Mouse (Mus musculus): ENCODE data around the gene Gyg. TPM values are rescaled to one million over a fixed set of nuclear protein-coding genes. Genes with fewer than 3 reads are reported as not detected.
"Not testable (repeated sequence)": the region's sequence is repeated elsewhere in the genome, so short reads cannot be mapped to it uniquely, and the experiment has no call there.

The Gyg gene
- polyA plus RNA-seq, 1 experiment from 2014 or later = 501 TPM

GRCm38 (mm10) chr3:20130456-20131349 is 24.4 kb downstream of the Gyg start:
- H3K9me3 ChIP-seq (replicated peaks) = no peaks in the 10 kb centered on the region
- WGBS = 52% methylated on average over 8 of the region's 8 CpGs
- H3K27me3 ChIP-seq = no peaks in the 10 kb centered on the region
- no peak overlapping the region for H3K4me3 ChIP-seq
- H3K9ac ChIP-seq = no peak overlapping the region
- H3K36me3 ChIP-seq = peaks cover 53% of the 10 kb centered on the region
- H3K4me2 ChIP-seq = peak overlapping the region; percentile 16; the same call in 1 of the 2 replicates
- H3K4me1 ChIP-seq (replicated peaks) = peaks cover 48% of the 10 kb centered on the region
- peak overlapping the region; percentile 88 for H3K27ac ChIP-seq
- ATAC-seq (replicated peaks; ENCODE audit: insufficient number of reproducible peaks, insufficient read depth, low FRiP score, low read depth) = peak; percentile 82

DNA sequence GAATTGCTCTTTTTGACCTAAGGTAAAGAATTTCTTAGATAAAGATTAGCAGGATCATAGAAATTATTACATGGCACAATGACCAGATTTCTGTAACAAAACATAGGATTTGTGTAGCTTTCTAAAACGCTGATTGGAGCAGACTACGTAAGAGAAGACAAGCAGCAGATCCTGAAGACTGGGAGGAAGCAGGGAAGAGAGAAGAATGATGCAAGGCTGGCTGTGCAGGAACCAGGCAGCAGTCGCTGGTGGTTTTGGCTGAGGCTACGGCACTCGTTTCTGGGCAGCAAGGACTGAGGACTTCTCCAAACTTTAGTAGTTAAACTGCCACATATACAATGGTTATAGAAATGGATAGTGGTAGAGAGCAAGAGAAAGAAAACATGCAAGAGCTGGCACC is 25.6 kb downstream of the Gyg start:
- 87% methylated on average over 5 of the region's 5 CpGs for whole genome bisulfite sequencing
- peaks cover 60% of the 10 kb centered on the region for H3K36me3 ChIP-seq
- no peak overlapping the region for H3K9ac ChIP-seq

DNA sequence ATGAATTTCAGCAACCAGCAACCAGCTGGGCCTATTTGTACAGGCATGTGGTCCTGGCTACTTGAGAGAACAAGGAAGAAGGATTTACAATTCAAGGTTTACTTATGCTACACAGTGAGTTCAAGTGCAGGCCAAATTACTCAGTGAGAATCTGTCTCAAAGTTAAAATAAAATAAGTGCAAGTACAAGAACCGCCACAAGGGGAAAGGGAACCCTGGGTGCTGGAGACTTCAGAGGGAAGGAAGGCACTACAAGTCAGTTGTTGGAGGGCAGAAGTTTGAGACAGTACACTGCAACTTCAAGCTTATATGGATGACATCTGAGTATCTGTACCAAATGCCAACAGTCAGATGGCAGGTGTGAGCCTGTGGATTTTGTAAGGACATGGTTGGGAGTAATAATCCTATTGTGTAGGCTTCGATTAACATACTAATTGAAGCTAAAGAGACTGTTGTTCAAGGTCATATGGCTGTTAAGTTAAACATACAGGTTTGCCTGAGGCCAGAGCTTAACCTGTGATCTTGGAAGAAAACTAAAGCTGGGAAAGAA is 28.0 kb downstream of the Gyg start:
- peaks cover 23% of the 10 kb centered on the region for H3K4me1 ChIP-seq (replicated peaks)
- H3K9ac ChIP-seq = no peak overlapping the region
- no peak overlapping the region for H3K4me2 ChIP-seq
- 0 out of 2 replicates have a peak overlapping the region, but pooled peaks have one; percentile 9 for H3K27ac ChIP-seq
- H3K9me3 ChIP-seq (replicated peaks) = no peaks in the 10 kb centered on the region
- 81% methylated on average over 2 of the region's 2 CpGs for WGBS
- no peaks in the 10 kb centered on the region for H3K27me3 ChIP-seq
- peaks cover 72% of the 10 kb centered on the region for H3K36me3 ChIP-seq
- no peak overlapping the region for H3K4me3 ChIP-seq
- no peak for ATAC-seq (replicated peaks; ENCODE audit: insufficient number of reproducible peaks, insufficient read depth, low FRiP score, low read depth)

More for the DNA sequence above, 25.6 kb downstream of the Gyg start:
- no peak for ATAC-seq (replicated peaks; ENCODE audit: insufficient number of reproducible peaks, insufficient read depth, low FRiP score, low read depth)
- Histone ChIP-seq H3K4me3 (no peak overlapping the region), H3K27me3 (no peaks in the 10 kb centered on the region), H3K9me3 (replicated peaks) (no peaks in the 10 kb centered on the region), H3K4me2 (no peak overlapping the region), H3K4me1 (replicated peaks) (peaks cover 43% of the 10 kb centered on the region), H3K27ac (0 out of 2 replicates have a peak overlapping the region, but pooled peaks have one; percentile 88)

DNA sequence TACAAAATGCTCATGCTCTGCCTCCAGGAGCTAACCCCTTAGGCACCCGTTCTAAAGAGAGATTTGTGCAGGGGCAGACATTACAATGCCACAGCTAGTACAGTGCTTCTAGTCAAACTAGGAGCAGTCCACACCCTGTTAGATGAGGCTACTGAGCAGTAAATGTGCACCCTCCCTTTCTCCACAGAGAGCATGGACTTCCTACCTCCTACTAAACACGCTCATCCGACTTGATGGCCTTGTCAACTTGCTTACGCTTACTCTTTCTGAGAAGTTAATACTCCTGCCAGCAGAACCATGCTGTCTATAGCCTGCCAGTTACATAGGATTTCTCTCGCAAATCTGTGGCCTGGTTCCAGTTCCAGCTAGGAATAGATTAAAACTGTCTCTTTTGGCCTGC is 29.5 kb downstream of the Gyg start:
- 82% methylated on average over 5 of the region's 5 CpGs for WGBS
- H3K4me2 ChIP-seq = no peak overlapping the region
- H3K27me3 ChIP-seq = no peaks in the 10 kb centered on the region
- peaks cover 76% of the 10 kb centered on the region for H3K36me3 ChIP-seq
- H3K9me3 ChIP-seq (replicated peaks) = no peaks in the 10 kb centered on the region
- no peak overlapping the region for H3K9ac ChIP-seq
- no peak for ATAC-seq (replicated peaks; ENCODE audit: insufficient number of reproducible peaks, insufficient read depth, low FRiP score, low read depth)
- H3K4me1 ChIP-seq (replicated peaks) = peaks cover 11% of the 10 kb centered on the region
- H3K4me3 ChIP-seq = no peak overlapping the region
- H3K27ac ChIP-seq = no peak overlapping the region

- ATAC-seq (replicated peaks; ENCODE audit: insufficient number of reproducible peaks, insufficient read depth, low FRiP score, low read depth); H3K9ac ChIP-seq: not testable (repeated sequence)
- H3K36me3 ChIP-seq = peaks cover 51% of the 10 kb centered on the region
Observed at GRCm38 (mm10) chr3:20121582-20121981, 33.5 kb downstream of the Gyg start.

GRCm38 (mm10) chr3:20119686-20120244 is 35.4 kb downstream of the Gyg start:
- Histone ChIP-seq H3K9ac (no peak overlapping the region), H3K4me3 (no peak overlapping the region), H3K27ac (no peak overlapping the region; the same call in 1 of the 2 replicates), H3K4me1 (replicated peaks) (no peaks in the 10 kb centered on the region), H3K27me3 (no peaks in the 10 kb centered on the region), H3K4me2 (no peak overlapping the region), H3K9me3 (replicated peaks) (no peaks in the 10 kb centered on the region), H3K36me3 (peaks cover 39% of the 10 kb centered on the region)
- ATAC-seq (replicated peaks; ENCODE audit: insufficient number of reproducible peaks, insufficient read depth, low FRiP score, low read depth) = no peak
- WGBS = 67% methylated on average over 4 of the region's 4 CpGs

More at GRCm38 (mm10) chr3:20121582-20121981, 33.5 kb downstream of the Gyg start:
- not testable (repeated sequence) for H3K4me3 ChIP-seq; H3K4me1 ChIP-seq (replicated peaks); H3K27ac ChIP-seq; H3K9me3 ChIP-seq (replicated peaks); H3K27me3 ChIP-seq; H3K4me2 ChIP-seq
- WGBS = 85% methylated on average over 5 of the region's 5 CpGs

GRCm38 (mm10) chr3:20119044-20119591 is 36.0 kb downstream of the Gyg start:
- H3K9ac ChIP-seq = no peak overlapping the region

DNA sequence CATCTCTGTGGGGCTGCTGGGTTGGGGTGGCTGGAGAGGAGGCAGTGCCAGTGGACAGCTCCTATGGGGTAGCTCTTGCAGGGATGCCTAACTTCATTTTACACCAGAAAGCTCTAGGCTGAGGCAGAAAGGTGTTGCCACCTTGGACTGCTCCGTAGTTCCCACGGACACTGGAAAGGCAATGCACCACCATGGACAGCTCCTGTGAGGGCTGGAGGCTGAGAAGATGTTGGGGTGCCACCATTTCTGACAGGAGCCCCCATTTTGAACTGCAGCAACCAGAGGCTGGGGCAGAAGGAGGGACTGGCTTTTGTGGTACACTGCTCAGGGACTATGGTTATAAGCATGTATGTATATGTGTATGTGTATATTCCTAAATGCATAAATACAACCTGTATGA is 43.2 kb downstream of the Gyg start:
- Histone ChIP-seq H3K4me3 (no peak overlapping the region), H3K27me3 (no peaks in the 10 kb centered on the region), H3K27ac (no peak overlapping the region), H3K4me1 (replicated peaks) (no peaks in the 10 kb centered on the region), H3K36me3 (peaks cover 29% of the 10 kb centered on the region), H3K9ac (no peak overlapping the region), H3K4me2 (no peak overlapping the region), H3K9me3 (replicated peaks) (no peaks in the 10 kb centered on the region)
- 89% methylated on average over 2 of the region's 2 CpGs for WGBS
- no peak for ATAC-seq (replicated peaks; ENCODE audit: insufficient number of reproducible peaks, insufficient read depth, low FRiP score, low read depth)

More at GRCm38 (mm10) chr3:20119044-20119591, 36.0 kb downstream of the Gyg start:
- no peak overlapping the region for H3K4me3 ChIP-seq
- H3K9me3 ChIP-seq (replicated peaks) = no peaks in the 10 kb centered on the region
- H3K27ac ChIP-seq = no peak overlapping the region; the same call in 1 of the 2 replicates
- ATAC-seq (replicated peaks; ENCODE audit: insufficient number of reproducible peaks, insufficient read depth, low FRiP score, low read depth) = no peak
- no peaks in the 10 kb centered on the region for H3K4me1 ChIP-seq (replicated peaks)
- no peaks in the 10 kb centered on the region for H3K27me3 ChIP-seq
- H3K4me2 ChIP-seq = no peak overlapping the region
- 73% methylated on average over 19 of the region's 19 CpGs for WGBS
- peaks cover 37% of the 10 kb centered on the region for H3K36me3 ChIP-seq

- no peaks in the 10 kb centered on the region for H3K4me1 ChIP-seq (replicated peaks)
- no peak overlapping the region for H3K4me2 ChIP-seq
- H3K36me3 ChIP-seq = peaks cover 25% of the 10 kb centered on the region
- H3K4me3 ChIP-seq = no peak overlapping the region
- 90% methylated on average over 5 of the region's 5 CpGs for WGBS
- H3K27me3 ChIP-seq = no peaks in the 10 kb centered on the region
- no peak overlapping the region for H3K9ac ChIP-seq
- no peak overlapping the region for H3K27ac ChIP-seq
- no peaks in the 10 kb centered on the region for H3K9me3 ChIP-seq (replicated peaks)
- ATAC-seq (replicated peaks; ENCODE audit: insufficient number of reproducible peaks, insufficient read depth, low FRiP score, low read depth) = no peak
Observed at GRCm38 (mm10) chr3:20108881-20109280, 46.2 kb downstream of the Gyg start.

DNA sequence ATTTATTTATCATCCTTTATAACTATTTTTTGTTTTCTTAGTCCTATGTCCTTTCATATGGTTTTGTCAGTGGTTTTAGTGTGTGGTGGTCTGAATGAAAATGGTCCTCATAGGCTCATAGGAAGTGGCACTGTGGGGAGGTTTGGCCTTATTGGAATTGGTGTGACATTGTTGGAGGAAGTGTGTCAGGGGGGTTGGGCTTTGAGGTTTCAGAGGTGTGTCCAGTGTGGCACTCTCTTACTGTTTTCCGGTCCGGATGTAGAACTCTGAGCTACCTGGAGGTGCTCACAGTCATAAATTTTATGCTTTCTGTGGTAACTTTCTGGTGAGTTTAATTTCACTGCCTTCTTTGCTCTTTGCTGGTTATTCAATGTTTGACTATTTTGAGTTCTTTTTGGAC is 50.3 kb downstream of the Gyg start:
- no peak for ATAC-seq (replicated peaks; ENCODE audit: insufficient number of reproducible peaks, insufficient read depth, low FRiP score, low read depth)
- no peaks in the 10 kb centered on the region for H3K4me1 ChIP-seq (replicated peaks)
- no peak overlapping the region for H3K27ac ChIP-seq
- H3K36me3 ChIP-seq = peaks cover 22% of the 10 kb centered on the region
- H3K27me3 ChIP-seq = no peaks in the 10 kb centered on the region
- no peak overlapping the region for H3K9ac ChIP-seq
- no peaks in the 10 kb centered on the region for H3K9me3 ChIP-seq (replicated peaks)
- H3K4me3 ChIP-seq = no peak overlapping the region
- 87% methylated on average over 2 of the region's 2 CpGs for WGBS
- no peak overlapping the region for H3K4me2 ChIP-seq

DNA sequence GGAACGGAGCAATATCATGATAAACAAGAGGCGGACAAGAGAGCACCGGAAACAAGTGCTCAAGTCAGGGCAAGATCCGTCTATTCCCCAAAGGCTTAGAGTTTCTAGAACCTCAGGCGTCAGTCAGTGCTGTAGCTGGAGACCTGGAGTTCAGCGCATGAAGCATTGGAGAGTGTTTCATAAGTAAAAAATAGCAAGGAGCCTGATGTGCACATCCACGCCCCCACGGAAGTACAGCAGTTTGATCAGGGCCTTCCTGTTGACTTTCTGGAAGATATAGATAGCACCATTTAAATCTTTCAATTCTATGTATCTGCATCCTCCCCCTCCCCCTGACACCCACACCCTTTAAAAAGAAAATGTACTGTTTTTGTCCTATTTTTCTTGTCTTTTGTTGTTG is 50.8 kb downstream of the Gyg start:
- H3K4me2 ChIP-seq = no peak overlapping the region
- no peaks in the 10 kb centered on the region for H3K4me1 ChIP-seq (replicated peaks)
- ATAC-seq (replicated peaks; ENCODE audit: insufficient number of reproducible peaks, insufficient read depth, low FRiP score, low read depth) = no peak
- WGBS = 60% methylated on average over 8 of the region's 8 CpGs
- H3K27ac ChIP-seq = no peak overlapping the region
- no peaks in the 10 kb centered on the region for H3K9me3 ChIP-seq (replicated peaks)
- no peaks in the 10 kb centered on the region for H3K27me3 ChIP-seq
- H3K9ac ChIP-seq = no peak overlapping the region
- no peak overlapping the region for H3K4me3 ChIP-seq
- H3K36me3 ChIP-seq = peaks cover 18% of the 10 kb centered on the region; the same call in 1 of the 2 replicates
